In genomic region chr9:62368256-62368905, GRCm38 (mm10) we compare ENCODE assay signal across 9 mouse cellular contexts. TPM values are rescaled to one million over a fixed set of nuclear protein-coding genes. Genes with fewer than 3 reads are reported as not detected.
DNase-seq lines count a peak whose midpoint lies in the region; ATAC-seq and TF ChIP-seq lines count a peak whose summit lies in the region.
"Had no signal": no experiment of that assay in that cellular context is flagged by ENCODE, and none has a peak within 500 bp of the region (broad histone marks: within the 10 kb centered on the region; RNA-seq: fewer than 3 reads in every experiment).

No protein-coding gene starts in this region.

- no peak for TF ChIP-seq POLR2A in spleen, adult 2 months (IDR thresholded peaks at IDR 0.05; ENCODE audit: low read depth, low read length)

- no peak overlapping the region for H3K4me3 ChIP-seq in forebrain, embryonic 10.5 days
- H3K4me3 ChIP-seq in forebrain, embryonic 12.5 days (replicated peaks): no peak overlapping the region
- no peak overlapping the region for H3K4me3 ChIP-seq in spleen, adult 2 months (ENCODE audit: extremely low read depth, insufficient read depth, insufficient read length)
- no peak overlapping the region for H3K4me3 ChIP-seq in kidney, postnatal 0 days (replicated peaks; ENCODE audit: low read depth, low read length)
- H3K4me3 ChIP-seq: stomach, embryonic 15.5 days had no signal

- no peak for TF ChIP-seq CTCF in spleen, adult 2 months (IDR thresholded peaks at IDR 0.05; ENCODE audit: extremely low read depth, insufficient read depth, insufficient read length, insufficient replicate concordance)
- peak; percentile 35; the same call in 1 of the 2 replicates for TF ChIP-seq CTCF in kidney, postnatal 0 days (IDR thresholded peaks at IDR 0.05; ENCODE audit: low read depth)

- H3K9me3 ChIP-seq in forebrain, embryonic 10.5 days: no peaks in the 10 kb centered on the region
- H3K9me3 ChIP-seq in forebrain, embryonic 12.5 days: no peaks in the 10 kb centered on the region
- H3K9me3 ChIP-seq in kidney, postnatal 0 days (replicated peaks; ENCODE audit: low read length): no peaks in the 10 kb centered on the region
- H3K9me3 ChIP-seq: stomach, embryonic 15.5 days had no signal

- peaks cover 56% of the 10 kb centered on the region for H3K36me3 ChIP-seq in forebrain, embryonic 10.5 days (replicated peaks)
- peaks cover 26% of the 10 kb centered on the region for H3K36me3 ChIP-seq in forebrain, embryonic 12.5 days (replicated peaks)
- peaks cover 11% of the 10 kb centered on the region for H3K36me3 ChIP-seq in spleen, adult 2 months (ENCODE audit: control insufficient read depth, insufficient read depth, low read length)
- H3K36me3 ChIP-seq in kidney, postnatal 0 days (ENCODE audit: insufficient read depth, low read length): peaks cover 3% of the 10 kb centered on the region; the same call in 1 of the 2 replicates

- peak overlapping the region; percentile 42 for H3K27ac ChIP-seq in forebrain, embryonic 10.5 days
- H3K27ac ChIP-seq in forebrain, embryonic 12.5 days: no peak overlapping the region
- 0 out of 2 replicates have a peak overlapping the region, but pooled peaks have one; percentile 15 for H3K27ac ChIP-seq in spleen, adult 2 months (ENCODE audit: insufficient read depth, low read length)
- peak overlapping the region; percentile 89 for H3K27ac ChIP-seq in kidney, postnatal 0 days

- H3K4me1 ChIP-seq in forebrain, embryonic 10.5 days: peaks cover 96% of the 10 kb centered on the region
- peaks cover 74% of the 10 kb centered on the region for H3K4me1 ChIP-seq in forebrain, embryonic 12.5 days
- H3K4me1 ChIP-seq in spleen, adult 2 months (ENCODE audit: control insufficient read depth, insufficient read depth, insufficient read length): peaks cover 30% of the 10 kb centered on the region; the same call in 1 of the 2 replicates
- H3K4me1 ChIP-seq in kidney, postnatal 0 days (replicated peaks; ENCODE audit: insufficient read depth, low read length): peaks cover 63% of the 10 kb centered on the region

- no peak for DNase-seq in forebrain, embryonic 10.5 days (ENCODE audit: extremely low spot score, low spot score)
- no peak for DNase-seq in spleen, adult 2 months (ENCODE audit: low read depth in 1 of 2, low spot score in 2 of 2)
- no peak for DNase-seq in spleen, postnatal 36 days (ENCODE audit: low spot score in 2 of 2)
- DNase-seq in kidney, postnatal 0 days (ENCODE audit: low spot score): no peak
- DNase-seq in right cerebral cortex, postnatal 25 days: no peak
- DNase-seq in left cerebral cortex, adult 8-10 months (ENCODE audit: low spot score in 2 of 2): no peak
- DNase-seq in natural killer cell, adult 2 months (ENCODE audit: low spot score in 2 of 2): no peak

- H3K4me2 ChIP-seq in forebrain, embryonic 12.5 days: no peak overlapping the region
- 0 out of 2 replicates have a peak overlapping the region, but pooled peaks have one; percentile 13 for H3K4me2 ChIP-seq in kidney, postnatal 0 days (ENCODE audit: low read length)
- H3K4me2 ChIP-seq: stomach, embryonic 15.5 days had no signal

- no peak overlapping the region for H3K9ac ChIP-seq in forebrain, embryonic 12.5 days
- no peak overlapping the region; the same call in 1 of the 2 replicates for H3K9ac ChIP-seq in kidney, postnatal 0 days (ENCODE audit: low read depth, low read length)
- H3K9ac ChIP-seq: stomach, embryonic 15.5 days had no signal

- no peak for ATAC-seq in forebrain, embryonic 12.5 days (ENCODE audit: low FRiP score)
- no peak for ATAC-seq in kidney, postnatal 0 days (replicated peaks; ENCODE audit: low FRiP score, low read depth)

- no peaks in the 10 kb centered on the region for H3K27me3 ChIP-seq in forebrain, embryonic 10.5 days (ENCODE audit: poor library complexity, severe bottlenecking)
- no peaks in the 10 kb centered on the region for H3K27me3 ChIP-seq in forebrain, embryonic 12.5 days
- no peaks in the 10 kb centered on the region for H3K27me3 ChIP-seq in spleen, adult 2 months (ENCODE audit: control insufficient read depth, insufficient read depth, low read length)
- no peaks in the 10 kb centered on the region for H3K27me3 ChIP-seq in kidney, postnatal 0 days (ENCODE audit: insufficient read depth, low read length)
- H3K27me3 ChIP-seq: stomach, embryonic 15.5 days had no signal

- WGBS in forebrain, embryonic 10.5 days: 78% methylated on average over 6 of the region's 6 CpGs
- WGBS in forebrain, embryonic 12.5 days: 82% methylated on average over 6 of the region's 6 CpGs
- 90% methylated on average over 6 of the region's 6 CpGs for WGBS in spleen, adult 2 months
- 75% methylated on average over 6 of the region's 6 CpGs for WGBS in kidney, postnatal 0 days

RNA-seq across cellular contexts. Expression of gene Anp32a, which starts 27.3 kb away (rescaled TPM):
- 224 and 281 TPM in 2 replicates for polyA plus RNA-seq in forebrain, embryonic 10.5 days (2016; fragmentation: Nextera tagmentation; extraction: Ambion mirVana)
- 203 and 223 TPM in 2 replicates for polyA plus RNA-seq in forebrain, embryonic 12.5 days (2016; fragmentation: Nextera tagmentation; extraction: Ambion mirVana)
- polyA plus RNA-seq in spleen, adult 2 months (2012; rRNA removed): 14.1 and 16.2 TPM in 2 replicates
- 139 and 166 TPM in 2 replicates for polyA plus RNA-seq in kidney, postnatal 0 days (2015; fragmentation: Nextera tagmentation; extraction: Ambion mirVana)
- total RNA-seq in left cerebral cortex, adult 8-10 months (2022): 100 to 1,000 TPM; 280 to 364 (median 327) TPM
